Mouse (Mus musculus): Measurements from ENCODE around the gene Ppt1.

The Ppt1 gene

GRCm38 (mm10) chr4:122884051-122884450 lies 48.0 kb downstream of the Ppt1 start:
- Histone ChIP-seq H3K36me3 (ENCODE audit: control insufficient read depth, insufficient read depth, low read length, poor library complexity, severe bottlenecking) (no peaks in the 10 kb centered on the region), H3K27me3 (ENCODE audit: control insufficient read depth, insufficient read depth, low read length, poor library complexity, severe bottlenecking) (no peaks in the 10 kb centered on the region)
- DNase-seq (ENCODE audit: low read depth, low spot score) = no peak

GRCm38 (mm10) chr4:122884481-122885340 lies 48.7 kb downstream of the Ppt1 start:
- peak; percentile 27 for DNase-seq (ENCODE audit: low read depth, low spot score)
- no peaks in the 10 kb centered on the region for H3K36me3 ChIP-seq (ENCODE audit: control insufficient read depth, insufficient read depth, low read length, poor library complexity, severe bottlenecking)
- no peaks in the 10 kb centered on the region for H3K27me3 ChIP-seq (ENCODE audit: control insufficient read depth, insufficient read depth, low read length, poor library complexity, severe bottlenecking)

GRCm38 (mm10) chr4:122885768-122886578 lies 49.9 kb downstream of the Ppt1 start, which contains the start of gene Cap1:
TSS of gene Cap1 (minus strand) at chr4:122886056.
- no peaks in the 10 kb centered on the region for H3K27me3 ChIP-seq (ENCODE audit: control insufficient read depth, insufficient read depth, low read length, poor library complexity, severe bottlenecking)
- peak; percentile 96 for DNase-seq (ENCODE audit: low read depth, low spot score)
- H3K36me3 ChIP-seq (ENCODE audit: control insufficient read depth, insufficient read depth, low read length, poor library complexity, severe bottlenecking) = no peaks in the 10 kb centered on the region

GRCm38 (mm10) chr4:122886579-122887254 lies 50.7 kb downstream of the Ppt1 start:
- peak; percentile 52 for DNase-seq (ENCODE audit: low read depth, low spot score)
- Histone ChIP-seq H3K36me3 (ENCODE audit: control insufficient read depth, insufficient read depth, low read length, poor library complexity, severe bottlenecking) (no peaks in the 10 kb centered on the region), H3K27me3 (ENCODE audit: control insufficient read depth, insufficient read depth, low read length, poor library complexity, severe bottlenecking) (no peaks in the 10 kb centered on the region)

- no peak for DNase-seq (ENCODE audit: low read depth, low spot score)
- no peaks in the 10 kb centered on the region for H3K36me3 ChIP-seq (ENCODE audit: control insufficient read depth, insufficient read depth, low read length, poor library complexity, severe bottlenecking)
- H3K27me3 ChIP-seq (ENCODE audit: control insufficient read depth, insufficient read depth, low read length, poor library complexity, severe bottlenecking) = no peaks in the 10 kb centered on the region
These were observed 51.3 kb downstream of the Ppt1 start for GRCm38 (mm10) chr4:122887336-122887735.

- no peaks in the 10 kb centered on the region for H3K36me3 ChIP-seq (ENCODE audit: control insufficient read depth, insufficient read depth, low read length, poor library complexity, severe bottlenecking)
- H3K27me3 ChIP-seq (ENCODE audit: control insufficient read depth, insufficient read depth, low read length, poor library complexity, severe bottlenecking) = no peaks in the 10 kb centered on the region
- no peak for DNase-seq (ENCODE audit: low read depth, low spot score)
These were observed 54.9 kb downstream of the Ppt1 start for GRCm38 (mm10) chr4:122890881-122891481.

- Histone ChIP-seq H3K36me3 (ENCODE audit: control insufficient read depth, insufficient read depth, low read length, poor library complexity, severe bottlenecking) (no peaks in the 10 kb centered on the region), H3K27me3 (ENCODE audit: control insufficient read depth, insufficient read depth, low read length, poor library complexity, severe bottlenecking) (no peaks in the 10 kb centered on the region)
- DNase-seq (ENCODE audit: low read depth, low spot score) = no peak
These were observed 55.6 kb downstream of the Ppt1 start for GRCm38 (mm10) chr4:122891597-122891996.

- Histone ChIP-seq H3K27me3 (ENCODE audit: control insufficient read depth, insufficient read depth, low read length, poor library complexity, severe bottlenecking) (no peaks in the 10 kb centered on the region), H3K36me3 (ENCODE audit: control insufficient read depth, insufficient read depth, low read length, poor library complexity, severe bottlenecking) (no peaks in the 10 kb centered on the region)
- DNase-seq (ENCODE audit: low read depth, low spot score) = peak; percentile 35
These were observed 56.1 kb downstream of the Ppt1 start for GRCm38 (mm10) chr4:122892157-122892556.

GRCm38 (mm10) chr4:122897750-122898149 lies 61.7 kb downstream of the Ppt1 start:
- H3K27me3 ChIP-seq (ENCODE audit: control insufficient read depth, insufficient read depth, low read length, poor library complexity, severe bottlenecking) = no peaks in the 10 kb centered on the region
- no peak for DNase-seq (ENCODE audit: low read depth, low spot score)

GRCm38 (mm10) chr4:122898313-122898712 lies 62.3 kb downstream of the Ppt1 start:
- DNase-seq (ENCODE audit: low read depth, low spot score) = peak; percentile 88
- no peaks in the 10 kb centered on the region for H3K36me3 ChIP-seq (ENCODE audit: control insufficient read depth, insufficient read depth, low read length, poor library complexity, severe bottlenecking)
- no peaks in the 10 kb centered on the region for H3K27me3 ChIP-seq (ENCODE audit: control insufficient read depth, insufficient read depth, low read length, poor library complexity, severe bottlenecking)

More at GRCm38 (mm10) chr4:122897750-122898149, 61.7 kb downstream of the Ppt1 start:
- no peaks in the 10 kb centered on the region for H3K36me3 ChIP-seq (ENCODE audit: control insufficient read depth, insufficient read depth, low read length, poor library complexity, severe bottlenecking)

GRCm38 (mm10) chr4:122902156-122902555 lies 66.1 kb downstream of the Ppt1 start:
- H3K27me3 ChIP-seq (ENCODE audit: control insufficient read depth, insufficient read depth, low read length, poor library complexity, severe bottlenecking) = no peaks in the 10 kb centered on the region
- H3K36me3 ChIP-seq (ENCODE audit: control insufficient read depth, insufficient read depth, low read length, poor library complexity, severe bottlenecking) = no peaks in the 10 kb centered on the region
- DNase-seq (ENCODE audit: low read depth, low spot score) = no peak

- Histone ChIP-seq H3K36me3 (ENCODE audit: control insufficient read depth, insufficient read depth, low read length, poor library complexity, severe bottlenecking) (no peaks in the 10 kb centered on the region), H3K27me3 (ENCODE audit: control insufficient read depth, insufficient read depth, low read length, poor library complexity, severe bottlenecking) (no peaks in the 10 kb centered on the region)
- peak; percentile 37 for DNase-seq (ENCODE audit: low read depth, low spot score)
These were observed 67.7 kb downstream of the Ppt1 start for GRCm38 (mm10) chr4:122903709-122904108.

GRCm38 (mm10) chr4:122905359-122905758 lies 69.3 kb downstream of the Ppt1 start:
- DNase-seq (ENCODE audit: low read depth, low spot score) = no peak
- Histone ChIP-seq H3K27me3 (ENCODE audit: control insufficient read depth, insufficient read depth, low read length, poor library complexity, severe bottlenecking) (no peaks in the 10 kb centered on the region), H3K36me3 (ENCODE audit: control insufficient read depth, insufficient read depth, low read length, poor library complexity, severe bottlenecking) (no peaks in the 10 kb centered on the region)
